Mouse (Mus musculus) embryo, embryonic 11 days (tissue): ENCODE results near the gene Il31ra.

Source experiments
- DNase-seq: peaks from one replicate; pipeline ENCODE4 v3.0.0-alpha.2; 2015

Gene Il31ra

GRCm38 (mm10) chr13:112505436-112505835 is 88.7 kb downstream of the Il31ra start:
- no peak for DNase-seq

- no peak for DNase-seq
Observed at GRCm38 (mm10) chr13:112503846-112504245, 90.3 kb downstream of the Il31ra start.

- DNase-seq, result no peak
Observed at GRCm38 (mm10) chr13:112500466-112500865, 93.7 kb downstream of the Il31ra start.

GRCm38 (mm10) chr13:112500027-112500426 is 94.1 kb downstream of the Il31ra start:
- no peak for DNase-seq

GRCm38 (mm10) chr13:112494590-112494989 is 99.6 kb downstream of the Il31ra start:
- DNase-seq, result no peak

- DNase-seq, result no peak
Observed at GRCm38 (mm10) chr13:112492285-112492678, 101.9 kb downstream of the Il31ra start.

- DNase-seq, result no peak
Observed at GRCm38 (mm10) chr13:112491636-112492284, 102.4 kb downstream of the Il31ra start.

- no peak for DNase-seq
Observed at GRCm38 (mm10) chr13:112490036-112490435, 104.1 kb downstream of the Il31ra start.

GRCm38 (mm10) chr13:112486676-112487075 is 107.5 kb downstream of the Il31ra start:
- DNase-seq, result no peak

- DNase-seq, result no peak
Observed at GRCm38 (mm10) chr13:112486236-112486635, 107.9 kb downstream of the Il31ra start.

GRCm38 (mm10) chr13:112483015-112483414 is 111.1 kb downstream of the Il31ra start:
- DNase-seq, result no peak

- no peak for DNase-seq
Observed at GRCm38 (mm10) chr13:112482525-112482924, 111.6 kb downstream of the Il31ra start.

- no peak for DNase-seq
Observed at GRCm38 (mm10) chr13:112479926-112480325, 114.2 kb downstream of the Il31ra start.

GRCm38 (mm10) chr13:112479032-112479431 is 115.1 kb downstream of the Il31ra start:
- no peak for DNase-seq

- DNase-seq, result no peak
Observed at GRCm38 (mm10) chr13:112473757-112474755, 120.1 kb downstream of the Il31ra start.

- DNase-seq, result no peak
Observed at GRCm38 (mm10) chr13:112472401-112473023, 121.6 kb downstream of the Il31ra start.

GRCm38 (mm10) chr13:112471201-112471600 is 123.0 kb downstream of the Il31ra start:
- DNase-seq, result no peak
